Mouse (Mus musculus): ENCODE data around the gene Gm21900. TPM values are rescaled to one million over a fixed set of nuclear protein-coding genes. Genes with fewer than 3 reads are reported as not detected.
"Not testable (repeated sequence)": the region's sequence is repeated elsewhere in the genome, so short reads cannot be mapped to it uniquely, and the experiment has no call there.

Gm21900 gene
- not detected in 2 replicates for total RNA-seq (2017)

DNA sequence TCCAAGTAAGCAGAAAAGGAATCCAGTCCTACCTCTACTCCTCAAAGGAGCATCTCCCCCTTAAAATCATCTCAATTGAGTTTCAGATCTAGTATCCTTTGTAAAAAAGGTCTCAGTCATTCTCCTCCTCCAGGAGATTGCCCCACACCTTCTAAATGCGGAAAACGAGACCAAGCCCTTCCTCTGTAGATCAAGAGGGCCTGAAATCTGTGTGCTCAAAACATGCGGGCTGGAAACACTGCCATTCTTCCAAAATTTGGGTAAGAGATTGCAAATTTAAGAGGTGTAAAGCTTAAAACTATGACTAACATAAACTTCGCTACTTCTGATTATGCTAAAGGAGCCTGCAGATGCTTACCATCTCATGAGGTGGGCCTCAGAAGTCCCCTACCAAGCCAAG is at the start of gene Gm21900:
Gene Gm21900, plus strand, starts transcription at position 301 of the 400 bp plus-strand sequence.
- not testable (repeated sequence) for ATAC-seq (ENCODE audit: extremely low read depth, insufficient number of reproducible peaks, low FRiP score, poor library complexity, severe bottlenecking)

- 0 out of 2 replicates have a peak, but pooled peaks have one; percentile 19 for ATAC-seq (ENCODE audit: extremely low read depth, insufficient number of reproducible peaks, low FRiP score, poor library complexity, severe bottlenecking)
These were observed 27.4 kb downstream of the Gm21900 start for GRCm38 (mm10) chrY:10643516-10643915.

Other genes with a start within 250 kb of the Gm21900 start
- gene Gm28510, start 203.6 kb upstream of the Gm21900 start, total RNA-seq (2017): not detected in 2 replicates
- gene Gm20737, start 80.3 kb upstream of the Gm21900 start, total RNA-seq (2017): not detected in 2 replicates
- not detected in 2 replicates for gene Gm21775, start 62.9 kb upstream of the Gm21900 start, total RNA-seq (2017)
- not detected in 2 replicates for gene Gm20777, start 136.1 kb downstream of the Gm21900 start, total RNA-seq (2017)

Measured in neutrophil, adult 5-6 weeks (primary cell).